Mouse (Mus musculus) cerebellum, adult (tissue): Measurements from ENCODE around the gene Sox8.

Source experiments
- ATAC-seq: cut with Nextera tagmentation; 2 replicates; pipeline ENCODE4 v1.9.2; 2017; ENCODE audit warnings: mild to moderate bottlenecking, moderate library complexity, mixed read lengths; ENCODE audit not compliant: insufficient number of reproducible peaks, low FRiP score, low TSS enrichment

Sox8 gene

GRCm38 (mm10) chr17:25582076-25582475, 11.6 kb upstream of the Sox8 start:
- no peak for ATAC-seq

DNA sequence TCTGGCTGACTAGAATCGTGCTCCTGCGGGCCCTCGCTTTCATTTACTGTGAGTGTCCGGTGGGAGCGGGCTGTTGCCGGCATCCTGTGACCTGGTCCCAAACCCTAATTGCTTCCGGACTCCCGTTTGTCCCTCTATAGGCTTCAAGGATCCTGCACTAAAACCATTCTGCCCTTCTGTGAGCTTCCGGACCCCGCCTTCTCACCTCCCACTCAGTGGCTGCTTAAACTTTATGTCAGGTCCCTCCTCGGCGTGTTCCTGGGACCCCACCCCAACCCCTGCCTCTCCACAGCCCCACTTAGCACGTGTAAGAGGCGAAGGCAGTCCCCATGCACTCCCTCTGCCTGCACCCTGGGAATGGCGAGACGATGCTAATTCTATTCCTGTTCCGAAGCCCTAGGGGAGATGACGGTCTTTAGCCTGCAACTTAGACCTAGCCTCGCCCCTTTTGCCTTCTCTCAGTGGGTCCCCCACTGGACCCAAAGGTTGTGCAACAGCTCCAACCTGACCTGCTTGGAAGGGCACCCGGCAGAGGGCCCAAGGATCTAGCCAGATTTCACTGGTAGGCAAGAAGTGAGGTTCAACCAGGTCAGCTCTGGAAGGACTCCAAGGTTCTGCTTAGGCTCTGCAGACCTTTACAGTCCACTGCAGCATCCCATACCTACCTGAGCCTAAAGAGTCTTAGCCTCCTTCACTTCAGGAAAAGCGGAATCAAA, 9.0 kb upstream of the Sox8 start:
- peak; percentile 41; the same call in 1 of the 2 replicates for ATAC-seq

DNA sequence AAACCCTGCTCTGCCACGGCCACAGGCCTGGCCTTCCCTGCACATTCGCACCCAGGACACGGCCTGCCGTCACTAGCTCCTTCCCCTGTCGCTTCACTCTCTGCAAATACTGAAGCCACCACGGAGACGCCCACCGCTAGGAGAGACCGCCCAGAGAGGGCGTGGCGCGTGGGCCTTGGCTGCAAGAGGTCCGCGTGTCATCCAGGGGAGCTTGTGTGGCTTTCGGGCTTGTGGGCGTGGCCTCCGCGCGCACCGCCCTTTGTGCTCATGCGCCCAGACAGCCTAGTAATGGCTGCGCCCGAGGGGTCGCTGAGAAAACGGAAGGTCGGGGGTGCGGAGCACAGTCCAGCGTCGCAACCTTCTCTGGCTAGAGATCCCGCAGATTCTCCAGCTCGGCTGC, 8.4 kb upstream of the Sox8 start, which contains the start of gene Lmf1:
Gene Lmf1 (plus strand): TSS at position 166 of the 400 bp plus-strand sequence.
- peak; percentile 97 for ATAC-seq

GRCm38 (mm10) chr17:25577702-25578101, 7.2 kb upstream of the Sox8 start:
- ATAC-seq: no peak

GRCm38 (mm10) chr17:25577263-25577662, 6.8 kb upstream of the Sox8 start:
- ATAC-seq: no peak

DNA sequence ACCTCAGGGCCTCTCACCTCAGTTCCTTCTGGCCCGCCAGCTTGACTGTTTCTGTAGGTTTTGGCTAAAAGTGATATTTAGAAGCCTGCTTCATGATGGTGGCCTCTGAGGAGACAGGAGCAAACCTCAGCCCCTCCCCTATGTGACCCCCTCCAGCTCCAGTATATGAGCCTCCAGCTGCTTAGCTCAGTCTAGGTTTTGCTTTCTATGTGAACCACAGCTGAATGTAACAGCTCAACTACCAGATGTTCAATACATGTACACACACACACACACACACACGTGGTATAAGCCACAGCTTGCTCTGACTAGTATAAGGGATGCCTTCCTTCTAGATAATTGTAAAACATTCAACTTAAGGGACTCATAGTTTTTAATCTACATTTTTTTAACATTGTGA, 5.5 kb upstream of the Sox8 start:
- ATAC-seq: no peak

GRCm38 (mm10) chr17:25575208-25575971, 4.9 kb upstream of the Sox8 start:
- no peak for ATAC-seq

- no peak for ATAC-seq
Observed at GRCm38 (mm10) chr17:25571453-25571820, 951 bp upstream of the Sox8 start.

- no peak for ATAC-seq
Observed at GRCm38 (mm10) chr17:25569833-25570647, 446 bp downstream of the Sox8 start.

DNA sequence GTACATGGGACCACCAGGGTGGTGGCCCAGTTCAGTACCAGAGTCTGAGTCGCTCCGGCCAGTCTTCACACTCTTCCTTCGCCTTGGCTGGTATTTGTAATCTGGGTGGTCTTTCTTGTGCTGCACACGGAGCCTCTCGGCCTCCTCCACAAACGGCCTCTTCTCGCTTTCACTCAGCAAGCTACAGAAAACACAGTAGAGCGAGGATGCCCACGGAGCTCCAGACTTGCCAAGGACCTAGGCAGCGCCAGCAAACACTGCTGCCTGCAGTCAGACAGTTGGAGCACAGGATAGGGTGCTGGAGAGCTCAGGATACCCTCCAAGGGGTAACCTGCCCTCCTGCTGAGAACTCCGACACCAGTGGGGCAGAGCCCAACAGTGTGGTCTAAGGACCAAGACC, 1.6 kb downstream of the Sox8 start:
- ATAC-seq: no peak

DNA sequence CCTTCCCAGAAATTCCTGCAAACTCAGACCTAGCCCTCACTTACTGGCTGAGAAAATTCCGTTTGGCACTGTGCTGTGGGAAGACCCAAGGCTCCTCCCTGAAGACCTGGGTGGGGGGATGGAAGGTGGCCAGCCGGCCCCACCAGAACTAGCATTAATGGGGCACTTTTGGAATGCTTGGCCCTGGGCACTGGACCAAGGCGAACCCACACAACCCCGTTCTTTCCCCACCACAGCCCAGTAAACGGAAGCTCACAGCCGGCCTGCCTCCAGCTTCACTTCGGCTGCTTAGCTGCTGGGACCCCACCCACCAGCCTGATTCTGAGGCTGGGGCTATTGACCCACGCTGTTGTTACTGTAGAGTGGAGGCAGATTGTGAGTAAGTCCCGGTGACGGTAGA, 2.3 kb downstream of the Sox8 start:
- ATAC-seq: no peak

GRCm38 (mm10) chr17:25567745-25568144, 2.7 kb downstream of the Sox8 start:
- no peak for ATAC-seq

- no peak for ATAC-seq
Observed at GRCm38 (mm10) chr17:25567261-25567660, 3.2 kb downstream of the Sox8 start.

- ATAC-seq: no peak
Observed at GRCm38 (mm10) chr17:25565860-25566600, 4.5 kb downstream of the Sox8 start.

GRCm38 (mm10) chr17:25565244-25565643, 5.2 kb downstream of the Sox8 start:
- ATAC-seq: no peak

DNA sequence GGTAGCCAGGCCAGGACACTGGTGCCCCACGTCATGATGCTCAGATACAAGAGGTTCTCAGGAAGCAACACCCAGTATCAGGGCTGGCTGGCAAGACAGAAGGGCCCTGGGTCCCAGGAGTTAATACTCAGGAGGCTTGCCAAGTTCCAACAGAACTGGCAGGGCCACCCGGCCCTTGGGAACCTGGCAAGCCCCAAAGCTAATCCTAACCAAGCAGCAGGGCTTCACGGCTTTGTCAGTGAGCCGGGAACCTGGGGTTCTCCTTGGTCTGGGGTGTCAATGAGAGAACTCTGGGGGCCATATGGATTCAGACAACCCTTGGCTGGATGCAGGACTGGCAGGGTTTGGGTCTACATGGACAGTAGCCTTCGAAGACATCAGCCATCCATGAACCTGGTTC, 6.0 kb downstream of the Sox8 start:
- no peak for ATAC-seq

DNA sequence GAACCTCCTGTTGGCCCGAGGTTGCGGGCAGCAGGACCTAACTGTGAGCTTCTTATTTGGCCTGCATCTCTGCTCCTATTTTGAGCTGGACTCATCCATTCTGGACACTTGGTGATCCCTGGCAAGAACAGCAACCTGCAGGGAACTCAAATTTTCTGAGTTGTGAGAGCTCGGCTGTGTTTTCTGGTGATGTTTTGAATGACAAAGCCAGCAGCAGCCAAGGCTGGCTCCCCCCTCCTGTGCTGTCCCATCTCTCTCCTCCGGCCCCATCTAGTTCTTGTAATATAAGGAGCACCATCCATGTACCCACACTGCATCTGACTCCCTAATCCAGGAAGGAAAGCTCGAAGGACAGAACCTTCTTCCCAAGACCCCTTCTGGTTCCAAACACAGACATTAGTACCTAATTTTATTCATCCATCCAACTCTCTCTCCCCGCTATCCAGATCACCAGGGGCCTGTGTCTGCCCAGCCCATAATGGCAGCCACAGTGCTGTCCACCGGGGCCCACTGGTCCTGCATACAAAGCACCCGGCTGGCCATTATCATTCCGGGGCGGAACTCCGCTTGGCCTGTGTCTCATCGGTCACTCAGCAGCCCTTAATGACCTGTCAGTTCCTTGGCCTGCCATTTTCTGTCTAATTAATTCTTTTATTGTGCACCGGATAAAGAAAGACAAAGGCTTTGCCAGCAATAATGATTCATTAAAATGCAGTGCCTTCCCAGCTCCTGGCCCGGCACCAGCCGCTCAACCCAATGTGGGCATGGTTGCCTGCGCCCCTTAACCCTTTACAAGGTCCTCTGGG, 9.1 kb downstream of the Sox8 start:
- ATAC-seq: no peak

- ATAC-seq: no peak
Observed at GRCm38 (mm10) chr17:25560554-25561222, 9.8 kb downstream of the Sox8 start.

- no peak for ATAC-seq
Observed at GRCm38 (mm10) chr17:25559634-25560033, 10.9 kb downstream of the Sox8 start.
